Mouse (Mus musculus): Measurements from ENCODE around the gene Cldn13.
"Not testable (repeated sequence)": the region's sequence is repeated elsewhere in the genome, so short reads cannot be mapped to it uniquely, and the experiment has no call there.

The Cldn13 gene

DNA sequence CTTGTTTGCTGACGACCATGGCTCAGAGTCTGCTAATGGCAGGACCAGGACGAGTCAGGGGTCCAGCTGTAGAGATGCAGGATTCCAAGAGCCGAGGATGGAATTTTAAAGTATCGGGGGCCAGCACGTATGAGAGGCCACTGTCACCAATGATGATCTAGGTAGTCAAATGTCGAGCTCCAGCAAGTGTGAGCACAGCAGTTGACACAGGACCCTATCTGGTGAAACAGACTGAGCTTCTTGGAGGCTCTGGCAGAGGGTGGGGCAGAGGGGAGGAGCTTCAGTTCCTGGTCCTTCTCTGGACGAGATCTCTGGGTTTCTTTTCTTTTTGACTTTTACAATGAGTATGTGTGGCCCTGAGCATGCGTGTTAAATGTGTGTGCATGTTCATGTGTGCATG lies at the start of gene Cldn13:
Gene Cldn13 (minus strand): TSS at position 216 of the 400 bp plus-strand sequence.
- DNase-seq = no peak

DNA sequence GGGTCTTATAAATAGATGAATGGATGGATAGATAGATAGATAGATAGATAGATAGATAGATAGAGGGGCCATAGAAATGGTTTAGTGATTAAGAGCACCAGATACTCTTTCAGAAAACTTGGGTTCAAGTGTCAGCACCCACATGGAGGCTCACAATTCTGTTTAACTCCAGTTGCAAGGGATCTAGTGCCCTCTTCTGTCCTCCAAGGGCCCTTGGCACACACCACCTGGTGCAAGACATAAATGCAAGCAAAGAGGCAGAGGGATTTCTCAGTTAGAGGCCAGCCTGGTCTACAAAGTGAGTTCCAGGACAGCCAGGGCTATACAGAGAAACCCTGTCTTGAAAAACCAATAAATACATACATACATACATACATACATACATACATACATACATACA lies 49.3 kb upstream of the Cldn13 start:
- DNase-seq = not testable (repeated sequence)

DNA sequence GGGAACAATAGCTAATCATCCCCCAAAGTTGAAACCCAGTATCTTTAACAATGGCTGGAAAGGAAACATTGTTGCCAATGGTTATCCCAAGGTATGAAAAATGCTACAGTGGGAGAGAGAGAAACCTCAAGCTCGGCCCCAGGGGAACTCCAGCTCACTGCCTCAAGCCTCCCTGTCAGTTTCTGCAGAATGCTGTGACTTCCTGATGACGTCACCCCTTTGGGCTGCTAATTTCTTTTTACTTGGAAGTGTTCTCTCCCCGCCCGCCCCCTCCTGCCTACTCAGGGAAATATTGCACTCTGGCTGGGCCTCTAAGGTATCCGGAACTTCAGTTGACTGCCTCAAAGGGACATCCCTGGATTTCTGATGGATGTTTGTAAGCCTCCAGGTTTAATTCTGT lies 48.2 kb upstream of the Cldn13 start:
- DNase-seq = no peak

DNA sequence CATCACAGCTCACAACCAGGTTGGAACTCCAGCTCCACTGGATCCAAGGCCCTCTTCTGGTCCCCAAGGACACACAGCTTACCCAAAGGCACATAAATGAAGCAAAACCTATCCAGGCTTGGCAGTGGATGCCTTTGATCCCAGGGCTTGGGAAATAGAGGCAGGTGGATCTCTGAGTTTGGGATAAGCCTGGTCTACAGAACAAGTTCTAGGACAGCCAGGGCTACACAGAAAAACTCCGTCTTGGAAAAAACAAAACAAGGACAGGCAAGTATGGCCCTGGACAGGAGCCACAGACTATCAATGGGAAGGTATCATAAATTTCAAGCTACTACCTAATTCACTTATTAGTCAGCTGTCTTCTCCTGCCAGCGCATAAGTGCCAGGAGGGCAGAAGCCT lies 46.2 kb upstream of the Cldn13 start:
- DNase-seq = no peak

DNA sequence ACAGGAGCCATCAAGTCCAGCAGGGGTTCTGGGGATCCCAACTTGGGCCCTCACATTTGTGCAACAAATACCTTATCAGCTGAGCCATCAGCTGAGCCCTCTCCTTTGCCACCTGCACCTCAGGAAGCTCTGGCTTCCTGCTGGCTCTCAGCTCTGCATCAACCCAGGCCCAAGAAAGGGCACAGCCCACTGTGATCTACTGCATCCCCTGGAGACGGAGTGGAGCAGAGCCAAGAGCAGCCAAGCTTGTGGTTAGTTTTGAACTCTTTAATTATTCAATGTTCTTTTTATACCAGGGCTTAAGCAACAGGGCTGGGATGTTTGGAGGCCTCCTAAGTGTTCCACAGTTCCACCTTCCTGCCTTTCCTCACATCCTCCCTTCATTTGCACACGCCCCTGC lies 45.1 kb upstream of the Cldn13 start:
- no peak for DNase-seq

DNA sequence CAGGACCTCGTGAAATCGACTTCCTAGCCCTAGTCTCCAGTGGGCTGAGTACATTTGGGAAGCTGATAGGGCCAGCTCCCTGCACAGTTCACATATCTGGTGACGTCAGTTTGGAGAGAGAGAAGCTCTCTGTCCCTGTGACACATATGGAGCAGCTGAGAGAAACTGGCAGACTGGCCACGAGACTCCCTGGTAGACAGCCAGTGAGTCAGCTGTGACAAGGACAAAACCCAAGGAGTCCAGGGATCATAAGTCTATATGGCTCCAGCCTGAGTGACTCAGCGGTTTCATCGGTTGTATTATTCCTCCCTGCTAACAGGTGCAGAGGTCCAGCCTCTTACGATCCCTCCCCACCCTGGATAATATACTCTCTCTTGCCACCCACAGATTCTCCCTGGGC lies 43.8 kb upstream of the Cldn13 start:
- peak; percentile 13 for DNase-seq

DNA sequence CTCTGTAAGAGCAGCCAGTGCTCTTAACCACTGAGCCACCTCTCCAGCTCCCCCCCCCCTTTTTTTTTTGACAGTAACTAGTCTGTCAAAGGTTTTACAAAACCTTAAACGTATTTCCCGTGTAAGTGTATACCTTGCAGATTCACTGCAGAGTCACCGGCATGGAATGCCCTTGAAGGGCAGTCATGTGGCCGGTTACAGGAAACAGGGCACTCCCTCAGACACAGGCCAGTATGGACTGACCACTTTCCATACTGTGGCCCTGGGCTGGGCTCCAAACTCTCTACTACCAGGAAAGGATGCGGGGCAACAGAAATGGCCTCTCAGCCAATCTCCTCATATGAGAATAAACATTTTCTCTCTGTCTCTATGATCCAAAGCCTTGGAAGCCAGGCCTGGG lies 40.2 kb upstream of the Cldn13 start:
- DNase-seq = no peak

DNA sequence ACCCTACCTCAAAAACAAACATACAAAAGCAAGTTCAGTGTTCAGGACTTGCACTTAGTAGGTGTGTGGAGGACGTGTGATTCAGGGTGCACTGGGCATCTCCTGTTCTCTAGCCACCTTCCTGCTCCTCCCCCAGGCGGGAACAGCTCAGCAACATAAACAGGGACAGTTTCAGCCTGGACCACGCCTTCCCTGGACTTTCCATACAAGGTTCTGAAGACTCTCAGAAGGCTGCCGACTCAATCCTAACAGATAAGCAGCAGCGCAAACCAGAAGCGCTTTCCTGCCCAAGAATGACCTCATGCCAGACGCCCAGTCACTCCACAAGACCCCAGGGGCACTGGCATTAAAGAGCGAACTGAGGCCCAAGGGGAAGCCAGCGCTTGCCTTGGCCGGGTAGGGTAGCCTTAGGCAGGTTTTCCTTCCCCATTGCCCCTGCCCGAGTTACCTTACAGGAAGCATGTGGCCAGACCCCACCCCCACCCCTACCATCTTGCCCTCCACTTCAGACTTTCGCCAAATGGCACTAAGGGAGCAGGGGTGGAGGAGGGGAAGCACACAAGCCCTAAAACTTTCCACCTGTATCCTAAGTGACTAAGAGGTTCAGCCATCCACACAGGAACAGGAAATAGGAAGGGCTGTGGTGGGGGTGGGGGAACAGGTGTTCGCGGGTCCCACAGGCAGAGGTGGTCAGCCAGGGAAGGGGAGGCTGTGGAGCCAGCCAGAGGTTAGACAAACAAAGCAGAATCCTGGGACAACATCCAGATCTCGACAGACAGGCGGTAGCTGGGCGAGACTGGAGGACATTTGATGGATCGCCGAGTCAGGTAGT lies 35.9 kb upstream of the Cldn13 start:
- DNase-seq = no peak

DNA sequence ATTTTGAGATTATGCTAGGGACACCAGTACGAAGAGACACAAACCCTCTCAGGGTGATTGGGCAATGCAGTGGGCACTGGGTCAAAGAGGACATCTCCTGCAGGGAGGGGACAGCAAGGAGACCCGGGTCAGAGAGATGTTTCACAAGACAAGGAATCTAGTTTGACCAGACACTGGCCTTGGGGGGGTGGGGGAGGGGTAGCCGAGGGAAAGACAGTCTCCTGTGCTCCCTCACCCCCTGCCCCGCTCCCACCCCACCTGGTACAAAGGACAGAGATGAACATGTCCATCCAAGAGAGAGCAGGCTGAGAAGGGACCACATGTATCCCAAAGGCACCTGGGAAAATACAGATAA lies 32.7 kb upstream of the Cldn13 start:
- DNase-seq = no peak

DNA sequence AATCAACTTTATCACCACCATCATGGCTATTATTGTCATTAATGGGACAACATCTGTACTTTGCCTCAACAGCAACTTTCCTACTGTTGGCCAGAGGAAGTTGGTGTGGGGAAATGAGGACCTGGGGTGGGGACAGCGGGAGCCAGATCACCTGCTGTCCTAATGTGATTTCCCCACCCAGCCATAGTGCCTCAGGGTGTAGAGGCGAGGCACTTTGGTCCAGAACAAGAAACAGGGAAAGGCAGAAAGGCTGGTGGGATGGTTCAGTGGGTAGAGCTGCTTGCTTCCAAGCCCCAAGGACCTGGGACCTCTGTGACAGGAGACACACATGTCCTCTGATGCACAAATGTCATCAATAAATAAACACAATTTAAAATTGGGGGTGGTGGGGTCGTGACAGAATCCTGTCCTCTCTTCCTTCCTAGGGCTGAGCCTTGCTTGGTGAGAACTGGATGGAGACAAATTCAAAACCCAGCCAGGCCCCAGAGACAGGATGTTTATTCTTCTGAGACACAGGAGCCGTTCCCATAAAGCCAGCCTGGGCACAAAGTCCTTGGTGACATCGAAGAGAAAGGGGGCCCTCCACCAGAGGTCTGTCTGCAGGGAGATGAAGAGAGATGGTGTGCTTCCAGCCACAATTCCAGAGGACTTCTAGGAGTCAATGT lies 32.2 kb upstream of the Cldn13 start:
- no peak for DNase-seq

DNA sequence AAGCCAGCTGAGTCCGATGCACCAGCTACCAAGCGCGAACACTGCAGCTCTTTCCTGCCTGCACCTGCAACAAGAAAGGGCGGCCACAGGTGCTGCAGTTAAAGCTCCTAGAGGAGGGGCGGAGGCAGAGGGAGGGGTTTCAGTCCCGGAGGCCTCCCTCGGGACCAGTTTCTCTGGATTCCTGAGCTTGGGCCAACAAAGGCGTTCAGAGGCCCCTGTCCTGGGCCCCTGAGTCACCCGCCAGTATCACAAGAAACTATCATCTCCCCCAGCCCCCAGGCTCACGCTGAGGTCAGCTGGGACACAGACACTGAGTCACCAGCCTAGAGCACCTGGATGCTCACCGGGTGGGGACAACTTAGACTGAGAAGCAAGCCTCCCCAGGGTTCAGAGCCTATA lies 31.5 kb upstream of the Cldn13 start, which contains the start of gene Cldn4:
Gene Cldn4 (minus strand): TSS at position 78 of the 399 bp plus-strand sequence.
- DNase-seq = peak; percentile 35

DNA sequence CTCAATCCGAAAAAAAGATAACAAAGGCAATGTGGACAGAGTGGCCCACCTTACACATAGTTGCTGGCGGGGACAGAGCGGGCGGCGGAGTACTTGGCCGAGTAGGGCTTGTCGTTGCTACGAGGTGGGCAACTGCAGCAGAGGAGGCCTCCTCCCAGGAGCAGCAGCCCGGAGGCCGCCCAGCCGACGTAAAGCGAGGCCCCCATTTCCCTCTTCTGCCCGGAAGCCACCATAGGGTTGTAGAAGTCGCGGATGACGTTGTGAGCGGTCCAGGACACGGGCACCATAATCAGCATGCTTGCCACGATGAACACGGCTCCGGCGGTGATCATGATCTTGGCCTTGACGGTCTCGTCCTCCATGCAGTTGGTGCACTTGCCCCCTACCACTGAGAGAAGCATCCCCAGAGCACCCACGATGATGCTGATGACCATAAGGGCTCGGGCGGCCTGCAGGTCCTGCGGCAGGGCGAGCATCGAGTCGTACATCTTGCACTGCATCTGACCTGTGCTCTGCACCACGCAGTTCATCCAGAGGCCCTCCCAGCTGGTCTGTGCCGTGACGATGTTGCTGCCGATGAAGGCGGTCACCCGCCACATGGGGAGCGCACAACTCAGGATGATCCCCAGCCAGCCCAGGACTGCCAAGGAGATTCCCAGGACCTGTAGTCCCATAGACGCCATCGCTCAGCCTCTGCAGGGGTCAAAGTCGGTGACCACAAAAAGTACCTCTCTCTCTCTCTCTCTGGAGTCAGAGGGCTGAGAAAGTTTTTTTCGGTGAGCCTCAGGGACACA lies 30.9 kb upstream of the Cldn13 start:
- DNase-seq = no peak

DNA sequence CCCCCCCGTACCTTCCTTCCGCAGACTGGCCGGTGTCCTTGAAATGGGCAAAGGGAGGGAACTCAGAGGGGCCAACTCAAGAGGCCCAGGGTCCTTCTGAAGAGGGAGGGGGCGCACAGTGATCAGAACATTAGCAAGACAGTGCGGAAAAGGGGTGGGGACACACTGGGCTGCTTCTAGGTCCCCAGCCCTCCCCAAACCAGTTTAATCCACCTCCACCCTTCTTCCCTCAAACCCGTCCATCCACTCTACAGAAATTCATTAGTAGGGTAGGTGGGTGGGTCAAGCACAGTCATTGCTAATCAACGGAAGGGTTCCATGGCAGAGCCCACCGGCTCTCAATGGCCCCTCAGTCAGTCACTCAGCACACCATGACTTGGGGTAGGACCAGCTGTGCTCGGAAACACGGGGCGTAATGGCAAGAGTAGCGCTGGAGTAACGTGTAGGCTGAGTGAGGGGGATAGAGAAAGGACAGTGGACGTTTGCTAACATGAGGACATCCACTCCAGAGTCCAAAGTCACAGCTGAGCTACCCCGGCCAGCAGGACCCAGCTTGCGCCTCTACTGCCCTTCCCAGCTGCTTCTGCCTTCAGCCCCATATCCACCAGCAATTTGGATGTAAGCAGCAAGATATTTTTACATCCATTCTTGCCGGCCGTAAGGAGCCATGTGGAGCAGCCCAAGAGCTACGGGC lies 30.1 kb upstream of the Cldn13 start:
- no peak for DNase-seq

DNA sequence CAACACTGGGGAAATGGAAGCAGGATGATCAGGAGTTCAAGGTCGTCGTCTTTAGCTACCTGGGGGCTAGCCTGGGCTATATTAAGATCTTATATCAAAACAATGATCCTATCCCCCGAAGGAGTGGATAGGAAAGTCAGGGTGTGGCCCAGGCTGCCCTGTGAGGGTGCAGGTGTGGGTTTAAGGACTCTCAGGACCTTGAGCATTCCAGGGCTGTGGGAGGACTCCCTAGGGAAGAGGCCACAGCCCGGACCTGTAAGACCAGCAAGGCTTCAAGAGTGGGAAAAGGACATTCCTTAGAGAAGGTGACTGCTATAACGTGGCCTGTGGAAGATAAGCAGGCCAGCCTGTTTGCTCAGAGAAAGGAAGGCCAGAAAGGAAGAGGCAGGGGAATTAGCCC lies 28.9 kb upstream of the Cldn13 start:
- no peak for DNase-seq

DNA sequence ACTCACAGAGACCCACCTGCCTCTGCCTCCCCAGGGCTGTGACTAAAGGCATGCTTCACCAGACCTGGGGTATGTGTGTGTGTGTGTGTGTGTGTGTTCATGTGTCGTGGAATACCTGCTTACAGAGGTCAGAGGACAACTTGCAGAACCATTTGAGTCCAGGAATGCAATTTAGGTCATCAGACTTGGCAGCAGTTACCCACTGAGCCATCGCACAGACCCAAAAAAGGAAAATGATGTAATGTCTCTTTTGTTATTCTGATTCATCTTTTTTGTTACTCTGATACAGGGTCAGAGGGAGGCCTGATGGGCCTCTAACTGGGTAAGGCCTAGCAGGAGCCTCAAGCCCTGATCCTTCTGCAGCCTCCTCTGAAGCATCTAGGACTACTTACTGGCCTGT lies 27.4 kb upstream of the Cldn13 start:
- no peak for DNase-seq

DNA sequence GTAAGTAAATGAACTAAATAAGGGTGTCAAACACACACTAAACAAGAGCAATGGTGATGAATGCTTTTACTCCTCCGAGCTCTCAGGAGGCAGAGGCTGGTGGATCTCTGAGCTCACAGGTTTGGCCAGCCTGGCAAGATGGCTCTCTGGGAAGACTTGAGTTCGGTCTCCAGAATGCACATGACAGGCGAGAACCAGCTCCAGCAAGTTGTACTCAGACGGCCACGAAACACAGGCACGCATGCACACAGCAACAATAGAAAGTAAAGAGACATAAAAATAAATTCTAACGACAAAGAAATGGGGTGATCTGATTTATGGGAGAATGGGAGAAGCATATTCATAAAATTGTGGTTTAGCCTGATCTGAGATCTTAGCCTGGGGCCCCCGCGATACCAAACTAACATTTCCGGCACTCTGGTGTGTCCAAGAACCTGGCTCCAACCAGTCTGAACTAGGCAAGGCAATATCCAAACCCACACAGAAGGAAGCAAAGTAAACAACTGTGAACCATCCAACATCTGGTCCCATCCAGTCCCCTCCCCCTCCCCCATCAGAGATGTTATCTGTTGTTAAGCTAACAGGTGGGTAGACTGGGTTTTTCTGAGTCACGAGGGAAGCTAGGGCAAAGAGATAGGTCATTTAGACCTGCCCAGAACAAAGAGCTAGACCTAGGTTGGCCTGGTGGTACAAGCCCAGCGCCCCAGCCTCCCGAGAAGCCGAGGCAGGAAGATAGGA lies 26.3 kb upstream of the Cldn13 start:
- no peak for DNase-seq

DNA sequence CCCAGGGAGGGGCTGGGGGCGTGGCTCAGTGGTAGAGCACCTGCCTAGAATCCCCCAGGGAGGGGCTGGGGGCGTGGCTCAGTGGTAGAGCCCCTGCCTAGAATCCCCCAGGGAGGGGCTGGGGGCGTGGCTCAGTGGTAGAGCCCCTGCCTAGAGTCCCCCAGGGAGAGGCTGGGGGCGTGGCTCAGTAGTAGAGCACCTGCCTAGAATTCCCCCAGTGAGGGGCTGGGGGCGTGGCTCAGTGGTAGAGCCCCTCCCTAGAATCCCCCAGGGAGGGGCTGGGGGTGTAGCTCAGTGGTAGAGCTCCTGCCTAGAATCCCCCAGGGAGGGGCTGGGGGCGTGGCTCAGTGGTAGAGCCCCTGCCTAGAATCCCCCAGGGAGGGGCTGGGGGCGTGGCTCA lies 24.2 kb upstream of the Cldn13 start:
- DNase-seq = not testable (repeated sequence)

DNA sequence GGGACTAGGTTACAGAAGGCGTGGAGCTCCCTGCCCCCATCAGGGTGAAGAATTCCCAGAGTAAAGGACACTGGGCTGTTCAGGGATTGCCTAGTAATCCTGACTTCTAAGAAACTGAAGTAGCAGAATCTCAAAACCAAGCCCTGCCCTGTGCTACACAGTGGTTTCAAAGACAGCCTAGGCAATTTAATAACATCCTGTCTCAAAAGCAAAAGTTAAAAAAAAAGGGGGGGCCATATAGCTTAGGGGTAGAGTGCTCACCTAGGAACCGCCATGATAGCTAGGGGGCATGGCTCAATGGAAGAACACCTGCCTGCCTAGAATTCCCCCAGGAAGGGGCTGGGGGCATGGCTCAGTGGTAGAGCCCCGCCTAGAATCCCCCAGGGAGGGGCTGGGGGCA lies 23.7 kb upstream of the Cldn13 start:
- DNase-seq = no peak

DNA sequence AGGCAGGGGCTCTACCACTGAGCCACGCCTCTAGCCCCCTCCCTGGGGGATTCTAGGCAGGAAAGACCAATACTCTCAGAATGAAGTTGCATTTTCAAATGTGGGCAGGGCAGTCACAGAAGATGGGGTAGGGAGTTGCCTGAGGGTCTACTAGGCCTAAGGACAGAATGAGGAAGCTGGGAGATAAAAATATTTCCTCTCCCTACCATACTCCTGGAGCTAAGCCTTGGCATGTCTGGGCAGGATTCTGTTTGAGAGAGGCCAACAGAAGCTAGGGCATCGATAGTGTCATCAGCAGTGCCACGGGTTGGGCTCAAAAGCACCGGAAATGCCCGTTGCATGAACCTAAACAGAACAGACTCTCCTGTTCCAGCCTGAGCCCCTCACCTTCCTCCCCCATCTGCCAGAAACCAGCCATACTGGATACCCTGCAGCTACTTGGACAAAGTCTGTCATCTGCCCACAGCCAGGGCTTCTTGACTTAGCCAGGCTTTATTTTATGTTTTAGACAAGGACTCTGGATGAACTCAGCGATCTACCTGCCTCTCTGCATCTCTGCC lies 21.4 kb upstream of the Cldn13 start:
- no peak for DNase-seq

DNA sequence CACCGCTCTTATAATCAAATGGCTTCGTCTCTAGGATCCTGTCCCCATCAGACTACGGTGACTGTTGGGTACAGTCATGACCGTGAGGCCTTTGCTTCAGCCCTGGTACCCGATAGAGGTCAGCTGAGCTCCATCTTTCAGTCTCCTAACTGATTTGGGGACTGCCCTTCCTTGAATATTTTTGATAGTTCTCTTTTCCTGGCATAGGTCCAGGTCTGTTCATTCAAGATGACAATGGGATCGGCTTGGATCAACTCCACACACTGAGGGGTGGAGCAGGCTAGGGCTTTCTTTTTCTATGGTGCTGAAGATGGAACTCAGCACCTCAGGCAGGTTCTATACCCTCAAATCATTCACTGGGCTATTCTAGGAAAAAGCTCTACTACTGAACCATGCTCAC lies 20.7 kb upstream of the Cldn13 start:
- DNase-seq = no peak

DNA sequence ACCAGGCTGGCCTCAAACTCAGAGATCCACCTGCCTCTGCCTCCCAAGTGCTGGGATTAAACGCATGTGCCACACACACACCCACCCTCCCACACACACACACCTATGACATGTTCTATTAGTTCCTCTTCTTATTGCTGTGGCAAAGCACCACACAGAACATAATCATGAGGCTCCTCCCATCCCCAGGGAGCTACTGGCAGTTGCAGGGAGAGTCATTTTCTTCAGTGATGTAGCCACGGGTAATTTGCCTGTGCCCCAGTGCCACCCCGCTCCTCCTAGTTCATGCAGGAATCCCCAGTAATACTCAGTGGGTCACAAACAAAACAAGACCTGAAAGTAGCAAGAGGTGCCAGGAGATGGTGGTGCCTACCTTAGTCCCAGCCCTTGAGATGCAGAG lies 19.3 kb upstream of the Cldn13 start:
- DNase-seq = no peak

DNA sequence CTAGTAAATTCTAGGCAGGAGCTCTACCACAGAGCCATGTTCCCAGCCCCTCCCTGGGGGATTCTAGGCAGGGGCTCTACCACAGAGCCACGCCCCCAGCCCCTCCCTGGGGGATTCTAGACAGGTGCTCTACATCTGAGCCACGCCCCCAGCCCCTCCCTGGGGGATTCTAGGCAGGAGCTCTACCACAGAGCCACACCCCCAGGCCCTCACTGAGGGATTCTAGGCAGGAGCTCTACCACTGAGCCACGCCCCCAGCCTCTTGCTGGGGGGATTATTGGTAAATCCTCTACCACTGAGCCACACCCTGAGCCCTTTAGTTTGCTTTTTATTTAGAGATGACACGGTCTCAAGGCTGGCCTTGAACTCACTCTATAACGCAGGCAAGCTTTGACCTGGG lies 18.4 kb upstream of the Cldn13 start:
- DNase-seq = not testable (repeated sequence)

All from kidney, adult 18-20 months (tissue).